Mouse (Mus musculus) kidney, postnatal 14 days (tissue): ENCODE results near the gene Eif1ax.
A peak's percentile ranks its signal among the peaks of the same experiment; 100 is the strongest.
"Not testable (repeated sequence)": the region's sequence is repeated elsewhere in the genome, so short reads cannot be mapped to it uniquely, and the experiment has no call there.

Experiments
- DNase-seq: peaks from one replicate; pipeline ENCODE4 v3.0.0; 2022; ENCODE audit warnings: mixed read lengths

Gene Eif1ax

DNA sequence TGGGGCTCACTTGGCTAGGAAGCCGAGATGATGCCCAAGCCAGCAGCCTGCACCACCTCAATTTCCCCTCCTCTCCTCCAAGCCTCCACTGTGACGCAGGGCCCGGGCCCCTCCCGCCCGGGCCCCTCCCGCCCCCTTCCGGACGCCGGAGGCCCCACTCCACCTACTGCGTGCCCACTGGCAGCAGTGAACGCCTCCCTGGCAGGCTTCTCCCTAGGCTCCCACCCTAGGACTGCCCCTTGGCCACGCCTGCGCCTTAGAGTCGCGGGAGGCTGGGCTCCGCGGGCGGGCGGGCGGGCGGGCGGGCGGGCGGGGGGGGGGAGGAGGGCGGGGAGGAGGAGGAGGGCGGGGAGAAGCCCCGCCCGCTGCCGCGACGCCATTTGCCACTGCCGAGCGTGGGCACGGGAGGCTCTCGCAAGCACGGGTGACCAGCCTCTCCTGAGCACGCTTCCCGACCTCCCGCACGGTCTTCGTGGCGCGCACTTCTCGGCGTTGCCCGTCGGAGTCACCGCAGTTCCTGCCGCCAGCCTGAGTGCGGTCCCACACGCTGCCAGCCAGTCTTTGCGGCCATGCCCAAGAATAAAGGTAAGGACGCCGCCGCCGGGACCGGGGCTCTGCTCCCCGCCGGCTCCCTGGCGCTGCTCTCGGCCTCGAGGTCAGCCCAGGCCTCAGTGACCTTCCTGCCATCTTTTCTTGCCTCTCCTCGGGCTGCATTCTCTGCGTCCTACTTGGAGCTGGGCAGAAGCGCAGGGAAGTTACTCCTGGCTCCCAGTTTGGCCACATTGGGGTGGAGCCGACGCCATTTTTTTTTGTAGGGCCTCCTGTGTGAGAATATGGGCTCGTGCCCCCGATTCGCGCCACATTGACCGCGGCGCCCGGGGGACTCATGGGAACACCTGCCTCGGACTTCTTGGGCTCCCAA is at the start of gene Eif1ax:
Eif1ax (plus strand) TSS at position 348 of the 922 bp plus-strand sequence.
- DNase-seq = peak; percentile 88

DNA sequence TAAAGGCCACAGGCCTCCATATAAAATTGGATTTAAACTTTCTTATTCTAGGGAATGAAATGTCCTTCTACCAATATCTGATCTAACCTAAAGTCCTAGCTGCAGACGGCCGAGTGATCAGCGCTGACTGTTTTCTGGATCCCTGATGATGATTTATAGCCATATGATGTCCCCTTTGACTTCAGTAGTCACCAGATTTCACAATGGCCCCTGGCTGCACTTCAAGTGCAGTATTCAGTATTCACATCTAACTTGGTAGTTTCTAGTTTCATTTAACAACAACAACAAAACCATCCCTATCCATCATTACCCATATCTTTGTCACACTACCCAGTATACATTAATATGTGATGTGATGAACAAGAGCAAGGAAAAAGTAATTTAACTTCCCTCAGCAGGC is 7.5 kb upstream of the Eif1ax start:
- no peak for DNase-seq

DNA sequence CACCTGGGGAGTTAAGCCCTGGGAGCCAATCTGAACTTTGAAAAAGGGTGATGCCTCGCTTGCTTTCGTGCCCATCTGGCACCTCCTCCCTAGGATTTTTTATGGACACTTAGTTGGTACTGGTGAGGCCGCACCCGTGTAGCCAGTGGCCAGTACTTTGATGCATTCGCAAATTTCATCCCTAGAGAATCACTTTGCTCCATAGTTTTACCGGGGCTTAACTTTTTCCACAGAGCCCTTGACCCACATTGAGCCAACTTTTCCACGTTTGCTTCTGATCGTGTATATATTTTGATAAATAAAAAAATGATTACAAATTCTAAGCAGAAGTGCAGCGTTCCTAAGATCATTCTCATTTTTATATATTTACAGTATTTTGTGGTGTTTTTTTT is 771 bp downstream of the Eif1ax start:
- no peak for DNase-seq

DNA sequence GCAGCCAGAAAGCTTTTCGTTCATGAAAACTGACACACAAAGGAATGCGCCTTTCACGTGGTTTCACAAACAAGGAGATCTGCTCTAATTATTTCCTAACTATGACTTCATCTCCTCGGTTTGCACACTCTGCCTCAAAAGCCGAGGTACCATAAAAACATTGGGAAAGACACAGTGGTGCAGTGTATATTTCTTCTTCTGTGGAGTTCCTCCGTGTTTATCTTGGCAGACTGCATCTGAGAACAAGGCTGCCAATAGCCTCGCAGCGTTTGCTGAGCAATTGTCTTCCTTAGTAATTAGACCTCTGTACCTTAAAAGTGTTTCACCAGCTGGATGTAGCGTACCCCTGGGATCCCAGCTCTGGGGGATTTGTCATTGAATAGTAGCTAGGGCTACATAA is 15.1 kb downstream of the Eif1ax start:
- no peak for DNase-seq

DNA sequence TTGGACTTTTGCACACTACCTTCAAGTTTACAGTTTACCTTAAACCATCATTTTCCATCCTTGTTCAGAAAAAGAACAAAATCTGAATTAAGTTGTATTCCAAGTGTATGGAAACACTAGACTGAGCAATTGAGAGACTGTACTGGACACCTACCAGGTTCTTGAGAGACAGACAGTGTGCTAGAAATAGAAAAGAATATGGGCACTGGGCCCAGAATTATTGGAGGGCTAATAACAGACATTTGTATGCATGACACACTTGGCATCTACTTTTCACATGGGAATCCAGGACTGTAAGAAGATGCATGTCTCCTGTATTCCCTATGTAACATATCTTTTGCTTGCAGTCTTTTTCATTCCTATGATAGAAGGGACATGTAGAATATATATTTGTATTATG is 17.0 kb downstream of the Eif1ax start:
- DNase-seq = no peak

DNA sequence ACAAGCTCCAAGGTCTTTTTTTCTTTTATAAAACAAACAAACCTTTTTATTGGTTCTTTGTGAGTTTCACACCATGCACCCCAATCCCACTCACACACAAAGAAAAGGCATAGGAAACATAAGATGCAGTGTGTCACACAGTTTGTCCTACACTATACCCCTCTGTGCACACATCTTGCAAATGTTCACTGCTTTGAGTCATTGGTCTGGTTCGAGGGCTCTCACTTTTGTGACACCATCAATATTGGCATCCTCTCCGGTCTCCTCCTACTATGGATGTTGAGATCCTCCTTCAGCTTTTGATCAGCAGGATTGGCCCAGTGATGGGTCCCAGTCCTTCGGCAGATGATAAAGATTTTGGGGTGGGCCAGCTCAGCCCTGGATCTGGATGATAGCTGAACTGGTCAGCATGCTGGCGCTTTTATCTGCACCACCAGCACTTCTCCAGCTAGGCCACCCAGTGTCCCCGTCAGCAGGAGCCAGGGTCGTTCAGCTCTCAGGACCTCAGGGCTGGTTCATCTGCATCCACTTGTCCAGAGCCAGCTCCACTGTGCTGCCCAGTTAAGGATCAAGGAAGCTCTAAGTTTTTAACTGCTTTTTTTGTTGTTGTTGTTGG is 18.5 kb downstream of the Eif1ax start:
- DNase-seq = no peak

DNA sequence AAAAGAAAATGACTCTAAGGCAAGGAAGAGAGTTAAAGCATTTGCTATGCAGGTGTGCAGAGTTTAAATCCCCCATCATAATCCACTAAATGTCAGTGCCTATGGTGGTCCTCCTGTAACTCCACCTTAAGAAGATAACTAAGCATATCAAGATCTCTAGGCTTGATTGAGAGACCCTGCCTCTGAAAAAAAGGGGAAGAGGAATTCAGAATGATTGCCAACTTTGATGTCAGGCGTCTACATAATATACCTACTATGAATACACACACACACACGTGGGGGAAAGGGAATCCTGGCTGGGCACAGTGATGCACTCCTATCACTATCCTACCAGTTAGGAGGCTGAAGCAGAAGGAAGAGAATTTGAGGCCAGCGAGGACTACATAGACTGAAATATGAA is 19.3 kb downstream of the Eif1ax start:
- no peak for DNase-seq

DNA sequence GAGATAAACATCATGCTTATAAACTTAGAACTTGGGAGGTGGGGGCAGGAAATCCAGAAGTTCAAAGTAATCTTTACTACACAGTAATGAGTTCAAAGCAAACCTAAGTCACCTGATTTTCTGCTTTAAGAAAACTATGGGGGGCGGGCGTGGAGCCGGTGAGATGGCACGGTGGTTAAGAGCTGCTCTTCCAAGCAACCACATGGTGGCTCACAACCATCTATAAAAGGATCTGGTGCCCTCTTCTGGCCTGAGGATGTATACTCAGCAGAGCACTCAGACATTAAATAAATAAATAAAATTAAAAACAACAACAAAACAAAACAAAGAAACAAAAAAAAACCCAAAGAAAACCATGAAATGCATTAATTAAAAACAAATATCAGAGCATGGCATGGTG is 37.3 kb downstream of the Eif1ax start:
- peak; percentile 19 for DNase-seq

DNA sequence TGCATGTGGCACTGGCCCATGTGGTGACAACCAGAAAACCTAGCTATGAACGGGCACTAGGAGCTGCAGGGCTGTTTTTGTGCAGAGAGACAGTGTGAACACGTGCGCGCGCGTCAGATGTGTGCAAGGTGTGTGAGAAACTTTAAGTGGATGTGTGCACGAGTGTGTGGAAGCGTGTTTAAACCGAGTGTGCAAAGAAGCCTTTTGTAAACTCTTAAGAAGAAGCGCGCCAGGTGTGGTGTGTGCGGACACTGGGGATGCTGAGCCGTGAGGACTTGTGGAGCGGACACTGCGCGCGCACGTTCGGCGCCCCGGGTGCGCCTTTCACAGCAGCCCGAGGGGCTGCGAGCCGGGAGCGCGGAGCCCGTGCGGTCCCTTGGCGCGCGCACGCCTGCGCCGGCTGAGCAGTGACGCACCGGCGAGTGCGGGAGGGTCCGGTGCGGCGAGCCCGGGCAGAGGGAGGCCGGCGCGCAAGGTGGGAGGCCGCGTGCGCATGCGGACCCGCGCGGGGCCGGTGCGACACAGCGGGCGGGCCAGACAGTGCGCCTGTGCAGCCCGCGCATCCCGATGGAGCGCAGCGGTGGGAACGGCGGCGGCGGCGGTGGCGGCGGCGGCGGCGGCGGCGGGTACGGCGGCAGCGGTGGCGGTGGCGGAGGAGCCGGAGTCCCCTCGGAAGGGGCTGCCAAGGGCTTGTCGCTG is 42.3 kb downstream of the Eif1ax start, which contains the start of gene Map7d2:
Map7d2 (plus strand) TSS at position 443 of the 699 bp plus-strand sequence.
- DNase-seq = peak; percentile 2

DNA sequence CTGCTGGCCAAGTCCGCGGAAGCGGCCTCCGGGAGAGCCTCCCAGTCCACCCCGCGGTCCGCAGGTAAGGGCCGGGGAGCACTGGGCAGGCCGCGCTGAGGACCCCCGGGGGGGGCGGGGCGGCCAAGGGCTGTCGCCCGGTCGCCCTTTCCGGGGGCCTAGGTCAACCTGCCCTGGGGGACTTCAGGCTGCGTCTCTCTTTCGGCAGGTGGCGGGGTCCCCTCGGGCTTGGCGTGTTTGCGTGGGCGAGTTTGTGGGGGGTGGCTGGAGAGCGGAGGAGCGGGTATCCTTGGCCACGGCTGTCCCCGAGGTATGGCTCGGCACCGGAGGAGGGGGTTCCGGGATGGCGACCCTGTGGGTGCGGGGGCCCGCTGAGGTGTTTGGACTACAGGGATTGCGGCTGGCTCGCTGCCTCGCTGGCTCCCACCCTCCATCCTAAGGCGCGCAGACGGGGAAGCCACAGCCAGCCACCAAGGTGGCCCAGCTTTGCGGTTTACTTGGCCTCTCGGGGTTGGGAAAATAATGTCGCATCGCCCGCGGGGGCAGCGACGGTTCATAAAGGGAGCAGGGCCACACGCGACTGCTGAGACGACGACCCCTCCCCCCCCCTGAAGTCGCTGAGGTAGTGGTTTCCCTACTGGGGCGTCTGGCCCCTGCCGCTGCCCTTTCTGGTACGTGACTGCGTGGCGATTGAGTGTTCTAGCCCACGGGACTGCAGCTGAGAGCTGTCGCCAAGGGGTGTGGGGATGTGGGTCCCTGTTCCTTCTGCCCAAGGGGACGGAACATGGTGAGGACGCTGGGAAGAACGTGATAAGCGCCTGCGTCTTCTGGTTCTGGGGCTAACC is 43.1 kb downstream of the Eif1ax start:
- DNase-seq = peak; percentile 0

DNA sequence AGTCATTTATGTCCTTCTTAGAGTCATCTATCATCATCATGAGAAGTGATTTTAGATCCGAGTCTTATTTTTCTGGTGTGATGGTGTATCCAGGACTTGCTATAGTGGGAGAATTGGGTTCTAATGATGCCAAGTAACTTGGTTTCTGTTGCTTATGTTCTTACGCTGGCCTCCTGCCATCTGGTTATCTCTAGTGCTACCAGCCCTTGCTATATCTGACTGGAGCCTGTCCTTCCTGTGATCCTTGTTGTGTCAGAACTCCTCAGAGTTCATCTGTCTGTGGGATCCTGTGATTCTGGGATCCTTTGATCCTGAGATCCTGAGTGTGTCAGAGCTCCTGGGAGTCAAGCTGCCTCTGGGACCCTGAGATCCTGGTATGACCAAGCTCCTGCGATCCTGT is 58.5 kb downstream of the Eif1ax start:
- not testable (repeated sequence) for DNase-seq
